Comparison of ENCODE assay signal across 25 mouse cellular contexts in genomic region chr2:32744272-32744982, GRCm38 (mm10). TPM values are rescaled to one million over a fixed set of nuclear protein-coding genes. Genes with fewer than 3 reads are reported as not detected.
DNase-seq lines count a peak whose midpoint lies in the region; ATAC-seq and TF ChIP-seq lines count a peak whose summit lies in the region.
"Had no signal": no experiment of that assay in that cellular context is flagged by ENCODE, and none has a peak within 500 bp of the region (broad histone marks: within the 10 kb centered on the region; RNA-seq: fewer than 3 reads in every experiment).

No protein-coding gene starts in this region.

- no peak for ATAC-seq in midbrain, embryonic 13.5 days
- ATAC-seq: forebrain, embryonic 14.5 days; intestine, embryonic 15.5 days; liver, embryonic 12.5 days; midbrain, embryonic 15.5 days; Patski had no signal

- peaks cover 40% of the 10 kb centered on the region for H3K4me1 ChIP-seq in midbrain, embryonic 13.5 days (replicated peaks)
- peaks cover 29% of the 10 kb centered on the region for H3K4me1 ChIP-seq in midbrain, embryonic 10.5 days
- peaks cover 16% of the 10 kb centered on the region for H3K4me1 ChIP-seq in bone marrow macrophage, adult 2 months (ENCODE audit: control insufficient read depth, insufficient read depth, low read length)

- H3K36me3 ChIP-seq in midbrain, embryonic 13.5 days = peaks cover 47% of the 10 kb centered on the region
- H3K36me3 ChIP-seq in midbrain, embryonic 10.5 days = peaks cover 49% of the 10 kb centered on the region

- 82% methylated on average over 15 of the region's 15 CpGs for WGBS in midbrain, embryonic 13.5 days
- WGBS in midbrain, embryonic 10.5 days = 83% methylated on average over 15 of the region's 15 CpGs

- no peak overlapping the region for H3K27ac ChIP-seq in midbrain, embryonic 13.5 days
- H3K27ac ChIP-seq in midbrain, embryonic 10.5 days (replicated peaks) = no peak overlapping the region
- H3K27ac ChIP-seq in bone marrow macrophage, adult 2 months (ENCODE audit: insufficient read depth, low read depth, low read length) = peak overlapping the region; percentile 10; the same call in 1 of the 2 replicates
- H3K27ac ChIP-seq: embryonic facial prominence, embryonic 12.5 days; heart, embryonic 10.5 days; intestine, embryonic 15.5 days; limb, embryonic 12.5 days; liver, embryonic 12.5 days; midbrain, embryonic 15.5 days; neural tube, embryonic 12.5 days had no signal

- H3K4me3 ChIP-seq in midbrain, embryonic 13.5 days (replicated peaks) = no peak overlapping the region
- H3K4me3 ChIP-seq in midbrain, embryonic 10.5 days = no peak overlapping the region
- no peak overlapping the region for H3K4me3 ChIP-seq in bone marrow macrophage, adult 2 months (ENCODE audit: insufficient read depth, low read length)
- H3K4me3 ChIP-seq: embryonic facial prominence, embryonic 12.5 days; erythroblast, embryonic 14.5 days; heart, embryonic 10.5 days; intestine, embryonic 15.5 days; limb, embryonic 12.5 days; liver, embryonic 12.5 days; midbrain, embryonic 15.5 days; neural tube, embryonic 12.5 days had no signal

- peak; percentile 94 for DNase-seq in heart, adult 11 months
- no peak for DNase-seq in heart, adult 9 months (ENCODE audit: low spot score in 2 of 2)
- DNase-seq in midbrain, embryonic 10.5 days (ENCODE audit: low spot score) = no peak
- DNase-seq in natural killer cell, adult 2 months (ENCODE audit: low spot score in 2 of 2) = no peak
- no peak for DNase-seq in layer of hippocampus, postnatal 25 days (ENCODE audit: extremely low spot score in 1 of 2, low spot score in 1 of 2)
- DNase-seq: adrenal gland, postnatal 25 days; cerebellum, adult 18-20 months; gastrocnemius, postnatal 14 days; kidney, adult 9 months; lung, adult 2 months; spleen, adult 18-20 months; thymus, postnatal 4 days had no signal

- TF ChIP-seq CTCF in bone marrow macrophage, adult 2 months (IDR thresholded peaks at IDR 0.05; ENCODE audit: low read depth, low read length) = no peak

- peak overlapping the region; percentile 32; the same call in 1 of the 2 replicates for H3K9ac ChIP-seq in midbrain, embryonic 13.5 days (replicated peaks)
- H3K9ac ChIP-seq: embryonic facial prominence, embryonic 12.5 days; intestine, embryonic 15.5 days; limb, embryonic 12.5 days; liver, embryonic 12.5 days; midbrain, embryonic 15.5 days; neural tube, embryonic 12.5 days had no signal

- peaks cover 4% of the 10 kb centered on the region; the same call in 1 of the 2 replicates for H3K27me3 ChIP-seq in midbrain, embryonic 13.5 days
- peaks cover 46% of the 10 kb centered on the region for H3K27me3 ChIP-seq in midbrain, embryonic 10.5 days (ENCODE audit: low read depth, poor library complexity, severe bottlenecking)
- H3K27me3 ChIP-seq: midbrain, embryonic 15.5 days had no signal

- H3K4me2 ChIP-seq in midbrain, embryonic 13.5 days (replicated peaks) = no peak overlapping the region
- H3K4me2 ChIP-seq: embryonic facial prominence, embryonic 12.5 days; intestine, embryonic 15.5 days; limb, embryonic 12.5 days; liver, embryonic 12.5 days; midbrain, embryonic 15.5 days; neural tube, embryonic 12.5 days had no signal

- TF ChIP-seq POLR2A in bone marrow macrophage, adult 2 months (IDR thresholded peaks at IDR 0.05; ENCODE audit: borderline replicate concordance, low read depth, low read length) = no peak

- no peaks in the 10 kb centered on the region for H3K9me3 ChIP-seq in midbrain, embryonic 13.5 days
- no peaks in the 10 kb centered on the region for H3K9me3 ChIP-seq in midbrain, embryonic 10.5 days (replicated peaks)
- H3K9me3 ChIP-seq: embryonic facial prominence, embryonic 12.5 days; heart, embryonic 10.5 days; intestine, embryonic 15.5 days; limb, embryonic 12.5 days; liver, embryonic 12.5 days; midbrain, embryonic 15.5 days; neural tube, embryonic 12.5 days had no signal

RNA-seq across cellular contexts. Expression of gene 6330409D20Rik, which starts 3.6 kb away (rescaled TPM):
- 3.9 TPM in 2 replicates for polyA plus RNA-seq in midbrain, embryonic 13.5 days (2015; fragmentation: Nextera tagmentation; extraction: Ambion mirVana)
- polyA plus RNA-seq in midbrain, embryonic 10.5 days (2016; fragmentation: Nextera tagmentation; extraction: Ambion mirVana) = 0.94 and 2.1 TPM in 2 replicates
- polyA plus RNA-seq in bone marrow macrophage, adult 2 months (2012; ENCODE audit: insufficient read depth, insufficient read length, missing spikeins) = not detected in 2 replicates
- total RNA-seq in layer of hippocampus, postnatal 25 days (2021) = 1 to 10 TPM; 1.1 to 1.3 TPM
- total RNA-seq: adrenal gland, postnatal 25 days; gastrocnemius, postnatal 14 days had no signal
- polyA plus RNA-seq: C2C12; erythroblast, embryonic 14.5 days; limb, embryonic 12.5 days; liver, embryonic 12.5 days; Patski had no signal

RNA-seq across cellular contexts. Expression of gene Tor2a, which starts 12.6 kb away (rescaled TPM):
- polyA plus RNA-seq in midbrain, embryonic 13.5 days (2015; fragmentation: Nextera tagmentation; extraction: Ambion mirVana) = 48.0 and 52.6 TPM in 2 replicates
- 59.2 and 59.8 TPM in 2 replicates for polyA plus RNA-seq in midbrain, embryonic 10.5 days (2016; fragmentation: Nextera tagmentation; extraction: Ambion mirVana)
- 32.1 and 33.9 TPM in 2 replicates for polyA plus RNA-seq in bone marrow macrophage, adult 2 months (2012; ENCODE audit: insufficient read depth, insufficient read length, missing spikeins)
- total RNA-seq in layer of hippocampus, postnatal 25 days (2021) = 10 to 100 TPM; 32.2 to 33.3 TPM

RNA-seq across cellular contexts. Expression of gene Sh2d3c, which starts 23.6 kb away (rescaled TPM):
- polyA plus RNA-seq in midbrain, embryonic 13.5 days (2015; fragmentation: Nextera tagmentation; extraction: Ambion mirVana) = 37.8 and 40.7 TPM in 2 replicates
- 26.7 and 33.6 TPM in 2 replicates for polyA plus RNA-seq in midbrain, embryonic 10.5 days (2016; fragmentation: Nextera tagmentation; extraction: Ambion mirVana)
- 19.3 and 22.0 TPM in 2 replicates for polyA plus RNA-seq in bone marrow macrophage, adult 2 months (2012; ENCODE audit: insufficient read depth, insufficient read length, missing spikeins)
- 10 to 100 TPM; 22.8 to 23.9 TPM for total RNA-seq in layer of hippocampus, postnatal 25 days (2021)

RNA-seq across cellular contexts. Expression of gene Ttc16, which starts 31.0 kb away (rescaled TPM):
- polyA plus RNA-seq in midbrain, embryonic 13.5 days (2015; fragmentation: Nextera tagmentation; extraction: Ambion mirVana) = 0.35 and 0.52 TPM in 2 replicates
- polyA plus RNA-seq in midbrain, embryonic 10.5 days (2016; fragmentation: Nextera tagmentation; extraction: Ambion mirVana) = 0.31 TPM in 2 replicates
- not detected in 2 replicates for polyA plus RNA-seq in bone marrow macrophage, adult 2 months (2012; ENCODE audit: insufficient read depth, insufficient read length, missing spikeins)
- under 1 TPM; 0.54 to 0.59 TPM for total RNA-seq in layer of hippocampus, postnatal 25 days (2021)
- total RNA-seq: gastrocnemius, postnatal 14 days had no signal
- polyA plus RNA-seq: erythroblast, embryonic 14.5 days had no signal

RNA-seq across cellular contexts. Expression of gene Ptrh1, which starts 31.2 kb away (rescaled TPM):
- polyA plus RNA-seq in midbrain, embryonic 13.5 days (2015; fragmentation: Nextera tagmentation; extraction: Ambion mirVana) = 4.1 and 4.2 TPM in 2 replicates
- 5.2 TPM in 2 replicates for polyA plus RNA-seq in midbrain, embryonic 10.5 days (2016; fragmentation: Nextera tagmentation; extraction: Ambion mirVana)
- polyA plus RNA-seq in bone marrow macrophage, adult 2 months (2012; ENCODE audit: insufficient read depth, insufficient read length, missing spikeins) = 3.2 and 5.5 TPM in 2 replicates
- 1 to 10 TPM; 5.9 to 7.9 TPM for total RNA-seq in layer of hippocampus, postnatal 25 days (2021)
- polyA plus RNA-seq: erythroblast, embryonic 14.5 days had no signal
